Mouse (Mus musculus) midbrain, embryonic 16.5 days (tissue): Measurements from ENCODE around the gene Hapln2. TPM values are rescaled to one million over a fixed set of nuclear protein-coding genes. Genes with fewer than 3 reads are reported as not detected.
A peak's percentile ranks its signal among the peaks of the same experiment; 100 is the strongest.

Experiments
- ATAC-seq: fragments of 200-750 bp; cut with Nextera tagmentation; 2 replicates; pipeline ENCODE4 v1.8.0; 2017; ENCODE audit warnings: moderate TSS enrichment
- H3K27ac ChIP-seq: fragments of 300-500 bp; sonication (generic); 2 replicates; pipeline ENCODE4 v1.5.1; 2014; ENCODE audit warnings: mild to moderate bottlenecking, low read length, mixed read lengths
- H3K27me3 ChIP-seq: fragments of 300-500 bp; sonication (generic); 2 replicates; pipeline ENCODE4 v1.6.1; 2014; ENCODE audit warnings: low read depth, low read length, mixed read lengths; ENCODE audit not compliant: control insufficient read depth, insufficient read depth
- H3K36me3 ChIP-seq: fragments of 300-500 bp; sonication (generic); 2 replicates; pipeline ENCODE4 v1.6.1; 2014; ENCODE audit warnings: mild to moderate bottlenecking, low read length, moderate library complexity, mixed read lengths; ENCODE audit not compliant: control insufficient read depth, insufficient read depth
- H3K4me1 ChIP-seq: fragments of 300-500 bp; sonication (generic); 2 replicates; pipeline ENCODE4 v1.6.1; 2014; ENCODE audit warnings: mild to moderate bottlenecking, low read length, mixed read lengths; ENCODE audit not compliant: control insufficient read depth, insufficient read depth
- H3K4me2 ChIP-seq: fragments of 300-500 bp; sonication (generic); 2 replicates; pipeline ENCODE4 v1.6.1; 2014; ENCODE audit warnings: mild to moderate bottlenecking, low read length, mixed read lengths
- H3K4me3 ChIP-seq: fragments of 300-500 bp; sonication (generic); 2 replicates; pipeline ENCODE4 v1.5.1; 2014; ENCODE audit warnings: low read depth, mild to moderate bottlenecking, low read length, moderate library complexity, mixed read lengths
- H3K9ac ChIP-seq: fragments of 300-500 bp; sonication (generic); 2 replicates; pipeline ENCODE4 v1.6.1; 2014; ENCODE audit warnings: low read depth, low read length, mixed read lengths
- H3K9me3 ChIP-seq: fragments of 300-500 bp; sonication (generic); replicated peaks from 2 replicates; pipeline ENCODE4 v1.6.1; 2014; ENCODE audit warnings: mild to moderate bottlenecking, low read length, mixed read lengths; ENCODE audit not compliant: control insufficient read depth, poor library complexity, severe bottlenecking
- WGBS: fragments of 180-500 bp; shearing (Covaris S2); extraction: QIAGEN DNeasy Blood & Tissue Kit; methylation state at CpG from one replicate; pipeline ENCODE4 v1.1.7; 2014; 5-methylcytosine and 5-hydroxymethylcytosine counted together
- polyA plus RNA-seq: library from polyadenylated mRNA; unstranded; fragments of >200 nt; fragmentation: Nextera tagmentation; extraction: Ambion mirVana; gene quantifications from 2 replicates; pipeline ENCODE4 v1.2.1, GENCODE M21; 2015

Hapln2 gene
- polyA plus RNA-seq, 1 experiment from 2014 or later: 0.74 TPM

DNA sequence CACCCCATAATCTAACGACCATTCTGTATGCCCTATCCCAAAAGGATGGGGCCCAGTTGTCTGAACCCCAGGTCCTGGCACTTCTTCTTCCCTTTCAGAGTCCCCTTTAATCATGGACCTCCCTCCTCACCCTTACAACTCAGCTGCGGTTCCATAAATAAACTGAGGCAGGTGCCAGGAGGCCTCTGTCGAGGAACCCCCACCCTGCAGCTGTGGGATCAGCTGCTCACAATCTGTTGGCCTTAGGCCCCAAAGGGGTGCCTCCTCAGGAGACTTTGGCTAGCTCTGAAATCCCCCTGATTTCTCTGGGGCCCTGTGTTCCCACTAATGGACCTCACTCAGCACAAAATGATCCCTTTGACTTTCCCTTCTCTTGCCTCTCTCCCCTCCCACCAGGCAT lies 43.3 kb downstream of the Hapln2 start:
- H3K9ac ChIP-seq: no peak overlapping the region

DNA sequence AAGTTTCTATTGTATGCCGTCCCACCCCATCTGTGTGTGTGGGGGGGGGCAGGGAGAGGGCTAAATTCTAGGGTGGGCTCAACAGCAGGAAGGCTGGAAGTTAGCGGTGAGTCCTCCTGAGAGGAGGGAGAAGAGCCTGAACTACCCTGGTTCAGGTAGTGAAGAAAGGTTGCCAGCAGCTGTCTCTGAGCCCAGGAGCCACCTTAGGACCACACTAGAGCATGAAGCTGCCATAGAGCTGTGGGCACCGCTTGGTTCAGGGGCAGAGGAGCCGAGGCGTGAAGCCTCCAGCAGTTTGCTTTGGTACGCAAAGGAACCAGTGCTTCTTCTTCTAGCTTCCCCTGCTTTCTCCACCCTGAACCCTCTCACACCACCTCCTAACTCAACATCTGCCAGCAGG lies 43.8 kb downstream of the Hapln2 start:
- no peak overlapping the region for H3K4me3 ChIP-seq
- ATAC-seq: no peak
- H3K36me3 ChIP-seq: no peaks in the 10 kb centered on the region
- H3K4me1 ChIP-seq: peaks cover 23% of the 10 kb centered on the region
- 42% methylated on average over 6 of the region's 6 CpGs for WGBS
- no peak overlapping the region for H3K4me2 ChIP-seq
- H3K9me3 ChIP-seq: no peaks in the 10 kb centered on the region
- no peak overlapping the region for H3K27ac ChIP-seq
- H3K9ac ChIP-seq: no peak overlapping the region
- H3K27me3 ChIP-seq: no peaks in the 10 kb centered on the region

More for the DNA sequence above, 43.3 kb downstream of the Hapln2 start:
- Histone ChIP-seq H3K36me3 (no peaks in the 10 kb centered on the region), H3K27me3 (no peaks in the 10 kb centered on the region), H3K4me2 (no peak overlapping the region), H3K27ac (no peak overlapping the region), H3K9me3 (no peaks in the 10 kb centered on the region), H3K4me3 (no peak overlapping the region), H3K4me1 (peaks cover 23% of the 10 kb centered on the region)
- no peak for ATAC-seq
- 35% methylated on average over 3 of the region's 3 CpGs for WGBS

DNA sequence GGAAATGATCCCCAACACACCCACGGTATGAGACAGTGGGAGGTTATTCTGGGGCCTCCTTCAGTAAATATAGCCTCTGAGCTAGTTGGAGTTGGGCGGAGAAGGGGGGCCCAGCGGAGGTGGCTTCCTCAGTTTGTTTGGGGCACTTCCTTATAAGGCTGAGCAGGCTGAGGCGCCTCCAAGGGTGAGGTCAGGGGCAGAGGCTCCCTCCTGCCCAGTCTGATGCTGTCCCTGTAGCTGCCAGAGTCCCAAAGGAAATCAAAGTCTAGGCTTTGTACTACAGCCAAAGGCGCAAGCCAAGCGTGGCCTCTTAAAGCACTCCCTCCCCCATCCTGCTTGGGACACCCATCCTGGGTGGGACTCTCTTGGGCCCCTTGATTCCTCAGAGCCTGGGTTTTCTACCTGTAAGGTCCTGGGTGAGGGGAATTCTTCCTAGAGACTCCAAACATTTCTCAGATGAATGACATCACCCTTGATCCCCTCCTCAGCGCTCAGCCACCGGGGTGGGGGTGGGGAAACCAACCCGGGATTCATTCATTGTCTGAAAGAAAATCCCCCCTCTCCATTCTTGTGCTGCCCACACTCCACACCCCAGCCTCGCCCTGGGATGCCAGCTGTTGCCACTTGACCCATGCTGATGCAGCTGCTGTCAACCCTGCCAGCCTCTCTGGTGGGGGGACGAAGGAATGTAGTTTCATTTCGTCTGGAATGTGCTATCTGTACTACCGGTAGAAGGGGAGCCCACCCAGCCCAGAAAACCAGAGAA lies 44.4 kb downstream of the Hapln2 start:
- peak overlapping the region; percentile 51 for H3K27ac ChIP-seq
- no peak overlapping the region for H3K4me2 ChIP-seq
- H3K9ac ChIP-seq: peak overlapping the region; percentile 42
- WGBS: 8% methylated on average over 13 of the region's 13 CpGs
- H3K27me3 ChIP-seq: no peaks in the 10 kb centered on the region
- no peak overlapping the region for H3K4me3 ChIP-seq
- H3K36me3 ChIP-seq: no peaks in the 10 kb centered on the region
- peaks cover 19% of the 10 kb centered on the region for H3K4me1 ChIP-seq
- ATAC-seq: no peak
- H3K9me3 ChIP-seq: no peaks in the 10 kb centered on the region

- H3K9ac ChIP-seq: peak overlapping the region; percentile 42
- no peak overlapping the region for H3K4me2 ChIP-seq
- H3K4me3 ChIP-seq: no peak overlapping the region
Measured at GRCm38 (mm10) chr3:87981894-87982835, 45.2 kb downstream of the Hapln2 start.

GRCm38 (mm10) chr3:87981214-87981760 lies 46.1 kb downstream of the Hapln2 start:
- Histone ChIP-seq H3K9me3 (no peaks in the 10 kb centered on the region), H3K27me3 (no peaks in the 10 kb centered on the region), H3K36me3 (no peaks in the 10 kb centered on the region), H3K4me2 (no peak overlapping the region), H3K4me3 (no peak overlapping the region), H3K4me1 (peaks cover 10% of the 10 kb centered on the region), H3K9ac (no peak overlapping the region), H3K27ac (no peak overlapping the region)
- no peak for ATAC-seq
- 80% methylated on average over 6 of the region's 6 CpGs for WGBS

More at GRCm38 (mm10) chr3:87981894-87982835, 45.2 kb downstream of the Hapln2 start:
- Histone ChIP-seq H3K36me3 (no peaks in the 10 kb centered on the region), H3K9me3 (no peaks in the 10 kb centered on the region), H3K27ac (peak overlapping the region; percentile 51), H3K27me3 (no peaks in the 10 kb centered on the region), H3K4me1 (peaks cover 15% of the 10 kb centered on the region)
- ATAC-seq: no peak
- WGBS: 37% methylated on average over 12 of the region's 12 CpGs

DNA sequence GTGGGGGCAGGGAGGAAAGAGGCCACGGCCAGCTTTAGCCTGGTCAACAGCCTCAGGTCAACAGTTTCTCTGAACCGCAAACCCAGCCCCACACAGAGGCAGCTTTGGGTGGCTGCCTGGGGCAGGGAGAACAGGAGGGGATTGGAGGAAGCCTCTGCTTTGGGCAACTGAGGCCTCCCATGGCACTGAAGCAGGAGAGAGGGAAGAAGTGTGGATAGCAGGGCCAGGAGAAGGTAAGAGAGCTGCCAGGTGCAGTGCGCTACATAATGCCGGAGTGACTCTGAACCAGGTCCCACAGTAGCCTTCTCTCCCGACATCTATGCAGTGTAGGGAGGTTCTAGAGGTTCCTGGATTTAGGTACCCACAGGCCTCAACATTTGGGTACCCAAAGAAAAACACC lies 46.7 kb downstream of the Hapln2 start:
- ATAC-seq: no peak

DNA sequence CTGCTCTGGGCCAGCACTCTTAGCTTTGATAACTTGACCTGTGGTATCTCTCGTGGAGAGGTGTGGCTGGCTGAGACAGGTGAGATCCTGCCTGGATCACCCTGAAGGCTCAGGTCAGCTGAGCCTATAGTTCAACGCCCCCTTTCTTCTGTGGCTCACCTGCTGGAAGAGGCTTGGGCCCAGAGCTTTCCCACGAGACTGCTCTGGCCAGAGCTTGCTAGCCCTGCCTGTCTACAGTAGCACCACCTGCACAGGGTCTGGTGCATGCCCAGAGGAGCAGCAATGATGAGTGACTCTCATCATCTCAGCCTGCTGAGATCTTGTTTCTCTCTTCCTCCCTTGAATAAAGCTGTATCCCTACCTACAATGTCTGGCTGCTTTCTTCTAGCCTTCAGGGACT lies 47.3 kb downstream of the Hapln2 start:
- 66% methylated on average over 3 of the region's 3 CpGs for WGBS
- H3K4me1 ChIP-seq: peaks cover 8% of the 10 kb centered on the region
- H3K27ac ChIP-seq: no peak overlapping the region

More for the DNA sequence above, 46.7 kb downstream of the Hapln2 start:
- no peaks in the 10 kb centered on the region for H3K36me3 ChIP-seq
- H3K9ac ChIP-seq: no peak overlapping the region
- H3K4me3 ChIP-seq: no peak overlapping the region
- peaks cover 8% of the 10 kb centered on the region for H3K4me1 ChIP-seq
- WGBS: 66% methylated on average over 5 of the region's 5 CpGs
- H3K9me3 ChIP-seq: no peaks in the 10 kb centered on the region
- no peak overlapping the region for H3K27ac ChIP-seq
- H3K4me2 ChIP-seq: no peak overlapping the region
- no peaks in the 10 kb centered on the region for H3K27me3 ChIP-seq

DNA sequence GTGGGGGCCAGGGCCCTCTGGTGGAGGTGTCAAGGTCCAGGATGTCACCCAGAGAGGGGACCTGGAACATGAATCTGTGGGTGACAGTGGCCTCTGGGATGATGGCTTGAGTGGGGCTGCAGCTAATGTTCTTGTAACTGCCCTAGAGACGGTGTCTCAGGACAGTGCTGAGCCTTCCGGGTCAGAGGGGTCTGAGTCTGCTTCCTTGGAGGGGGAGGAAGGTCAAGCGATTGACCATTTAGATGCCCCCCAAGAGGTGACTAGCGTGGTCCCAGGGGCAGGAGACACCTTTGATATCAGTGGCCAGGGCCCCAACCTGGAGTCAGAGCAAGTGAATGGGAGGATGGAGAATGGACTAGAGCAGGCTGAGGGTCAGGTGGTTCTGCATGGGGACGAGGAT lies 47.9 kb downstream of the Hapln2 start:
- Histone ChIP-seq H3K9me3 (no peaks in the 10 kb centered on the region), H3K4me3 (no peak overlapping the region), H3K27me3 (no peaks in the 10 kb centered on the region), H3K9ac (no peak overlapping the region), H3K27ac (no peak overlapping the region), H3K4me2 (no peak overlapping the region), H3K4me1 (peaks cover 8% of the 10 kb centered on the region), H3K36me3 (no peaks in the 10 kb centered on the region)
- WGBS: 87% methylated on average over 5 of the region's 5 CpGs
- no peak for ATAC-seq

More for the DNA sequence above, 47.3 kb downstream of the Hapln2 start:
- Histone ChIP-seq H3K9me3 (no peaks in the 10 kb centered on the region), H3K9ac (no peak overlapping the region), H3K27me3 (no peaks in the 10 kb centered on the region), H3K4me3 (no peak overlapping the region), H3K36me3 (no peaks in the 10 kb centered on the region), H3K4me2 (no peak overlapping the region)
- no peak for ATAC-seq
